Mouse (Mus musculus) stomach, embryonic 15.5 days (tissue): ENCODE measurements around the gene 1700016H13Rik. TPM values are rescaled to one million over a fixed set of nuclear protein-coding genes. Genes with fewer than 3 reads are reported as not detected.

Experiments used
- ATAC-seq: fragments of 200-750 bp; cut with Nextera tagmentation; 2 replicates; pipeline ENCODE4 v1.8.0; 2017; ENCODE audit warnings: low read depth, moderate number of reproducible peaks, moderate TSS enrichment; ENCODE audit not compliant: insufficient read depth, low FRiP score
- H3K27ac ChIP-seq: fragments of 300-500 bp; sonication (generic); 2 replicates; pipeline ENCODE4 v1.5.1; 2015; ENCODE audit warnings: mild to moderate bottlenecking, inconsistent platforms
- H3K27me3 ChIP-seq: fragments of 300-500 bp; sonication (generic); replicated peaks from 2 replicates; pipeline ENCODE4 v1.6.1; 2015; ENCODE audit warnings: inconsistent platforms
- H3K36me3 ChIP-seq: fragments of 300-500 bp; sonication (generic); 2 replicates; pipeline ENCODE4 v1.6.1; 2015; ENCODE audit warnings: inconsistent platforms
- H3K4me1 ChIP-seq: fragments of 300-500 bp; sonication (generic); 2 replicates; pipeline ENCODE4 v1.6.1; 2015; ENCODE audit warnings: inconsistent platforms
- H3K4me2 ChIP-seq: fragments of 300-500 bp; sonication (generic); 2 replicates; pipeline ENCODE4 v1.6.1; 2015; ENCODE audit warnings: mild to moderate bottlenecking, inconsistent platforms
- H3K4me3 ChIP-seq: fragments of 300-500 bp; sonication (generic); replicated peaks from 2 replicates; pipeline ENCODE4 v1.5.1; 2015; ENCODE audit warnings: inconsistent platforms
- H3K9ac ChIP-seq: fragments of 300-500 bp; sonication (generic); 2 replicates; pipeline ENCODE4 v1.6.1; 2015; ENCODE audit warnings: inconsistent platforms
- H3K9me3 ChIP-seq: fragments of 300-500 bp; sonication (generic); 2 replicates; pipeline ENCODE4 v1.6.1; 2016; ENCODE audit warnings: inconsistent platforms
- WGBS: fragments of 180-500 bp; shearing (Covaris S2); methylation state at CpG from one replicate; pipeline ENCODE4 v1.1.7; 2015; 5-methylcytosine and 5-hydroxymethylcytosine counted together
- polyA plus RNA-seq: library from polyadenylated mRNA; unstranded; fragments of >200 nt; fragmentation: Nextera tagmentation; extraction: Ambion mirVana; gene quantifications from 2 replicates; pipeline ENCODE4 v1.2.1, GENCODE M21; 2015

1700016H13Rik gene
- 0.21 and 0.32 TPM in 2 replicates for polyA plus RNA-seq

GRCm38 (mm10) chr5:103655346-103656118 lies at the start of gene 1700016H13Rik:
TSS of gene 1700016H13Rik (minus strand) at chr5:103656010.
- peak; percentile 86 for ATAC-seq
- Histone ChIP-seq H3K4me3 (peak within 1 kb of the TSS; percentile 55), H3K27ac (peak within 1 kb of the TSS; percentile 23), H3K4me2 (peak within 1 kb of the TSS; percentile 98), H3K9me3 (no peaks in the 10 kb centered on the region), H3K4me1 (peaks cover 4% of the 10 kb centered on the region; the same call in 1 of the 2 replicates), H3K9ac (peak within 1 kb of the TSS; percentile 39; the same call in 1 of the 2 replicates), H3K27me3 (no peaks in the 10 kb centered on the region), H3K36me3 (no peaks in the 10 kb centered on the region)
- 2% methylated on average over 46 of the region's 56 CpGs for WGBS

- Histone ChIP-seq H3K9ac (no peak overlapping the region), H3K9me3 (no peaks in the 10 kb centered on the region), H3K4me1 (no peaks in the 10 kb centered on the region), H3K4me3 (no peak overlapping the region), H3K27ac (no peak overlapping the region), H3K36me3 (no peaks in the 10 kb centered on the region), H3K4me2 (no peak overlapping the region), H3K27me3 (no peaks in the 10 kb centered on the region)
- 94% methylated on average over 4 of the region's 4 CpGs for WGBS
- no peak for ATAC-seq
Observed at GRCm38 (mm10) chr5:103705331-103705730, 49.5 kb upstream of the 1700016H13Rik start.

DNA sequence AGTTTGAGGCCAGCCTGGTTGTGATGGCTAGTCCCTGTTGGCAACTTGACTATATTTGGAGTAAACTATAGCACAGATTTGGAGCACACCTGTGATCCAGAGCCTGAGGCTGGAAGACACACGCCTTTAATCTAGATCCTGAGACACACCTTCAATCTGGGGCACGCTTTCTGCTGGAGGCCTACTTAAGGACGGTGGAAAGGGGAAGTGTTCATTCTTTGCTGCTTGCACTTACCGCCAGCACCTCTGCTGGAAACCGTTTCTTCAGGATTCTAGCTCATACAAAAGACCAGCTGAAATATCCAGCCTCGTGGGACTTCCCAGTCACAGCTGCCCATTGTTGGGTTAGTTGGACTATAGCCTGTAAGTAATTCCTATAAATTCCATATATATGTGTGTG lies 46.7 kb upstream of the 1700016H13Rik start:
- whole genome bisulfite sequencing, result 70% methylated on average over 6 of the region's 6 CpGs
- Histone ChIP-seq H3K4me1 (no peaks in the 10 kb centered on the region), H3K27me3 (no peaks in the 10 kb centered on the region), H3K9ac (no peak overlapping the region), H3K36me3 (no peaks in the 10 kb centered on the region), H3K9me3 (no peaks in the 10 kb centered on the region), H3K27ac (no peak overlapping the region), H3K4me2 (no peak overlapping the region), H3K4me3 (no peak overlapping the region)
- ATAC-seq, result no peak

- no peak for ATAC-seq
- Histone ChIP-seq H3K27me3 (no peaks in the 10 kb centered on the region), H3K4me3 (no peak overlapping the region), H3K27ac (no peak overlapping the region), H3K9me3 (no peaks in the 10 kb centered on the region), H3K4me1 (no peaks in the 10 kb centered on the region), H3K4me2 (no peak overlapping the region), H3K36me3 (no peaks in the 10 kb centered on the region), H3K9ac (no peak overlapping the region)
- 68% methylated on average over 3 of the region's 3 CpGs for WGBS
Observed at GRCm38 (mm10) chr5:103701466-103701865, 45.7 kb upstream of the 1700016H13Rik start.

DNA sequence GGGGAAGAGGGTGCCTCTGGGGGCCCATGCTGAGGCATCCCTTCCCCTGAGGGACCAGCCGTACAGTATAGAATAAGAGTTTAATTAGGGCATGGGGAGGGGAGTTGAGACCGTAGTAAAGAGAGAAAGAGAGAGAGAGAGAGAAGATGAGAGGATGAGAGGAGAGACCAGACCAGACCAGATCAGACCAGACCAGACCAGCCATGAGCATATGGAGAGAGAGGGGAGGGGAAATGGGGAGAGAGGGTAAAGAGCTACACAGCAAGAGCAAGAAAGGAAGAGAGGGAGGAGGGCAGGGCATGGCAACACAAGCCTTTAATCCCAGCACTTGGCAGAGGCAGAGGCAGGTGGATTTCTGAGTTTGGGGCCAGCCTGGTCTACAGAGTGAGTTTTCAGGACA lies 44.9 kb upstream of the 1700016H13Rik start:
- Histone ChIP-seq H3K27me3 (no peaks in the 10 kb centered on the region), H3K27ac (no peak overlapping the region), H3K9me3 (no peaks in the 10 kb centered on the region), H3K4me3 (no peak overlapping the region), H3K36me3 (no peaks in the 10 kb centered on the region), H3K4me2 (no peak overlapping the region), H3K4me1 (no peaks in the 10 kb centered on the region), H3K9ac (no peak overlapping the region)
- no peak for ATAC-seq
- 85% methylated on average over 2 of the region's 2 CpGs for WGBS

DNA sequence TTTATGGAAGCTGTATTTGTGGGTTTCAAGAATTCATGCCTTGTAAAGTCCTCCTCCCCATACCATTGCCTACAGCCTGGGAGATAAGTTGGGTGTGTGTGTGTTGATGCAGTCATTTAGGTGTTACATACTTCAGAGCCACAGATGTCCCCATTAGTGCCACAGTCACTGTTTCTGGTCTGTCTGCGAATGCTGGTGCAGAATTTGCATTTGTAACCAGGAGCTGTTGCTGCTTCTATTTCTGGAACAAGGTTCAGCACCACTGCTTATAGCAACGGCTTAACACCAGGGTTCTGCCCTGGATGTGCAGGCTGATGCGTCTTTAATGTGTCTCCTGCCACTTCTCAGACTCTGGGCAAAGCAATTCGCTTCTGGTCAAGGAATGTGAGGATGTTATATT lies 43.7 kb upstream of the 1700016H13Rik start:
- Histone ChIP-seq H3K4me3 (no peak overlapping the region), H3K27ac (no peak overlapping the region), H3K9ac (no peak overlapping the region), H3K4me1 (no peaks in the 10 kb centered on the region), H3K27me3 (no peaks in the 10 kb centered on the region), H3K9me3 (no peaks in the 10 kb centered on the region), H3K36me3 (no peaks in the 10 kb centered on the region), H3K4me2 (no peak overlapping the region)
- WGBS, result 48% methylated on average over 4 of the region's 4 CpGs
- ATAC-seq, result no peak

DNA sequence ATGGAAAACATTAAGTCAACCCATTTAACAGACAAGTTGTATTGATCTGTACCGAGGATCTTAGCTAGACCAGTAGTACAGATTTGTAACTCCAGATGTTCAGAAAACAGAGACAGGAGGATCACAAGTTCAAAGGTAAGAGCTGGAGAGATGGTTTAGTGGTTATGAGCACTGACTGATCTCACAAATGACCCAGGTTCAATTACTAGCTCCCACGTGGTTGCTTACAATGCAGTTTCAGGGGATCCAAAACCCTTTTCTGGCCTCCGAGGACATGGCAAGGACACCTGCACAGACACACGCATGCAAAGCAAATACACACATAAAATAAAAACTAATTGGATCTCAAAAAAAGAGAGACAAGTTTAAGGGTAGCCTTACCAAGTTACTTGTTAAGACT lies 42.8 kb upstream of the 1700016H13Rik start:
- 73% methylated on average over 4 of the region's 4 CpGs for WGBS
- 0 out of 2 replicates have a peak, but pooled peaks cover 5% of the 10 kb centered on the region for H3K27me3 ChIP-seq
- H3K9me3 ChIP-seq, result no peaks in the 10 kb centered on the region
- no peak overlapping the region for H3K27ac ChIP-seq
- no peak overlapping the region for H3K9ac ChIP-seq
- H3K4me3 ChIP-seq, result no peak overlapping the region
- no peak overlapping the region for H3K4me2 ChIP-seq
- H3K4me1 ChIP-seq, result no peaks in the 10 kb centered on the region
- no peaks in the 10 kb centered on the region for H3K36me3 ChIP-seq
- no peak for ATAC-seq

DNA sequence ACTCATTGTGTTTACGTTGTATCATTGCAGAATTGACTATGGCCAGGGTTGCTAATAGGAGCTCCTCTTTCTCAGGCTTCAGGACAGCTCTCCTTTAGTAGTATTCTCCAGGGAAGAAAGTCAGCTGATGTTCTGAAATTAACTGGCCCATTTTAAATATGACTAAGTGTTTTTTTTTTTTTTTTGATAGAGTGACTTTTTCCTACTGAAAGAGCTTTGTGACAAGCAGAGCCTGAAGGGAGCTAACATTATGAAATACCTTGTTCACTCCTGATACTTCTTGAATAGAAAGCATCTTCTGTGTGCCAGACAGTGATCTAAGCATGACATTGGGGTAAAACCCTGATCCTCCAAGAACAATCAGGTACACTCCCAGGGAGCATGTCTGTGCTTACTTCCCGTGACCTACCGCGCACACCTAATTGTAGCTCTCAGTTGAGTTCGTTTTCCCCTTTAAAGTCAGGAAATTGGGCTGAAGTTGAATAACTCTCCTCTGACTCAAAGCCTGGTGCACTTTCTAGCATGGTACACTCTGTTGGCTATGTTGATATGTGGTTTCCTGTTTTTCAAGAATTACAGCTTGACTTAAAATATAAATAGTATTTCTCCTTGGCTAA lies 42.2 kb upstream of the 1700016H13Rik start:
- H3K4me2 ChIP-seq, result no peak overlapping the region
- no peaks in the 10 kb centered on the region for H3K9me3 ChIP-seq
- no peak overlapping the region for H3K4me3 ChIP-seq
- H3K27me3 ChIP-seq, result 0 out of 2 replicates have a peak, but pooled peaks cover 7% of the 10 kb centered on the region
- no peaks in the 10 kb centered on the region for H3K36me3 ChIP-seq
- no peaks in the 10 kb centered on the region for H3K4me1 ChIP-seq
- H3K9ac ChIP-seq, result no peak overlapping the region
- ATAC-seq, result no peak
- H3K27ac ChIP-seq, result no peak overlapping the region
- 73% methylated on average over 5 of the region's 5 CpGs for WGBS

DNA sequence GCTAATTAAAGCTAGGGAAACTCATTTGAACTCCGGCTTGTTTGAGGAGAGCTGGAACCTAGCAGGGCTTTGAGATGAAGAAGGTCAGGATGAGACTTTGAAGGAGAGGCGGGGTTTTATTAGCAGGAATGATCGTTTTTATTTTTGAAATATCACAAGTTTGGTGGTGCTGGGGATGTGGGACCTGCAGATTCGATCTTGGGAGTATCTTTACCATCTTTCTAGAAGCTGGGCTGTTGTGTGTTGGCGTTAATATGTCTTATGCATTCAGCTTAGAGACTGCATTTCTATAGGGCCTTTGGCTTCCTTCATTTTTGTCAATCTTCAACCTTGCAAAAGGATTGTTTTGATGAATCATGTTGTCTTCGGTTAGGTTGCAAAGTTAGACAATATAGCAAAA lies 38.3 kb upstream of the 1700016H13Rik start:
- peak overlapping the region; percentile 100; the same call in 1 of the 2 replicates for H3K4me2 ChIP-seq
- no peak overlapping the region for H3K4me3 ChIP-seq
- H3K36me3 ChIP-seq, result no peaks in the 10 kb centered on the region
- H3K27ac ChIP-seq, result no peak overlapping the region
- H3K9ac ChIP-seq, result no peak overlapping the region
- no peak for ATAC-seq
- 61% methylated on average over 6 of the region's 6 CpGs for WGBS
- no peaks in the 10 kb centered on the region for H3K9me3 ChIP-seq
- H3K4me1 ChIP-seq, result no peaks in the 10 kb centered on the region
- H3K27me3 ChIP-seq, result peaks cover 7% of the 10 kb centered on the region; the same call in 1 of the 2 replicates

DNA sequence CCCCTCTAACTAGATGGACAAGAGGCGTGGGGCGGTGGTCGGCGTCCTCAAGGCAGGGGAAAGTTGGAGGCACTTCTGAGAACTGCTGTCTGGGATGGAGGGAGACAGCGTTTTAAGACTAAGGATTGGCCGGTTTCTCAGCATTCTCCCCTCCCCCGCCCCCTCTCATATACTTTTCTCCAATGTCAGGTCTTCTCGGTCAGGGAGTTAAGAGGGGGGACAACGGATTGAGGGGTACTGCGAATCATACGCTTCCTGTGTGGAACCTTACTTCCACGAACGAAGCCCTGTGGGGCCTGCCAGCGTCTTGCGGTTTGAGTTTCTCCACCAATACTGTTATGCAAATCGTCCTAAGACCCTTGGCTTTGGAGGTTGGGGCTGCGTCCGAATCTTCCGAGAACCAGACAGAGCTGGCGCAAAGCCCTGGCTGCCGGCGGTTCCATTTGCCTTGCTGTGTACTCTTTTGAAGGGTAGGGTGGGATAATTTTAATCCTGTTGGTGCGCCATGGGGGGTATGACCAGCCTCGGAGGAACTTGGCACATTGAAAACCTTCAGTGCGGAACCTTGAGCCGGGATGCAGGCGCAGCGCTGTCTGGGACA lies 37.3 kb upstream of the 1700016H13Rik start:
- Histone ChIP-seq H3K4me2 (peak overlapping the region; percentile 100), H3K36me3 (no peaks in the 10 kb centered on the region), H3K4me3 (peak overlapping the region; percentile 71), H3K9ac (no peak overlapping the region), H3K27me3 (peaks cover 7% of the 10 kb centered on the region; the same call in 1 of the 2 replicates), H3K9me3 (no peaks in the 10 kb centered on the region), H3K27ac (no peak overlapping the region), H3K4me1 (no peaks in the 10 kb centered on the region)
- no peak for ATAC-seq
- WGBS, result under 1% methylated on average over 28 of the region's 28 CpGs

DNA sequence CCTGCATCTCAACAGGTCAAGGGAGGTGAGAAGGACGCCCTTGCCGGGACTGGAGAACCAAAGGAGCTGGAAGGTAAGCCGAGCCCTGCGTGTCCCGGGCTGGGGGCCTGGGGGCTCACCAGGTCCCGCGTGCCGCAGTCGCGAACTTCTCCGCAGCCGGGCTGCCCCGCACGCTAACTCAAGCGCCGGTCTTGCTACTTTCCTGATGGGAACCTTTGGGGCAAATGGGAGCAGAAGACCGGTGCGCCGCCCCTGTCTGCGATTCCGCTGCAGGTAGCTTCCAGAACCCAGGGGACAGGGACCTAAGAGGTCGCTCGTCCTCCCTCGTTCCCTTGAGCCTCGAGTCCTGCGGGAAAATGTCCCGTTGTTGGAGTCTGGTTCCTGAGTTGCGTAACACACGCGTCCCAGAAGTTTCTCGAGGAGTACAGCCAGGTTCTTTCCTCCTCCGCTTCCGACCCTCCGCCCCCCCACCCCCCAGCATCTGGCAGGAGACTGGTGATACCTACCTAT lies 36.8 kb upstream of the 1700016H13Rik start:
- Histone ChIP-seq H3K27me3 (peaks cover 7% of the 10 kb centered on the region; the same call in 1 of the 2 replicates), H3K4me1 (no peaks in the 10 kb centered on the region), H3K36me3 (no peaks in the 10 kb centered on the region), H3K9ac (peak overlapping the region; percentile 44), H3K9me3 (no peaks in the 10 kb centered on the region), H3K27ac (no peak overlapping the region), H3K4me3 (peak overlapping the region; percentile 71), H3K4me2 (peak overlapping the region; percentile 100)
- ATAC-seq, result no peak; the same call in none of the 2 replicates
- WGBS, result under 1% methylated on average over 34 of the region's 34 CpGs
